Mouse (Mus musculus) adrenal gland, adult 18-20 months (tissue): ENCODE measurements around the gene Kcnmb2. TPM values are rescaled to one million over a fixed set of nuclear protein-coding genes. Genes with fewer than 3 reads are reported as not detected.

ENCODE experiments used
- DNase-seq, 2 experiments: peaks; one replicate each; pipeline ENCODE4 v3.0.0; 2021 to 2022; ENCODE audit warnings: low spot score in 2 of 2
- total RNA-seq, 2 experiments: library from RNA; stranded (reverse); gene quantifications; 1 replicate in 1 of 2; 2 replicates in 1 of 2; pipeline ENCODE4 v1.2.3; 2021

The Kcnmb2 gene
- total RNA-seq, 2 experiments from 2014 or later: 5.0 to 7.5 TPM

- DNase-seq: no peak
Measured at GRCm38 (mm10) chr3:32130696-32131095, 228.4 kb downstream of the Kcnmb2 start.

- no peak for DNase-seq
Measured at GRCm38 (mm10) chr3:32132395-32133004, 230.2 kb downstream of the Kcnmb2 start.

- no peak for DNase-seq
Measured at GRCm38 (mm10) chr3:32144194-32144593, 241.9 kb downstream of the Kcnmb2 start.

GRCm38 (mm10) chr3:32144655-32145054 is 242.3 kb downstream of the Kcnmb2 start:
- no peak for DNase-seq

- DNase-seq: no peak
Measured at GRCm38 (mm10) chr3:32147739-32148138, 245.4 kb downstream of the Kcnmb2 start.

- DNase-seq: no peak
Measured at GRCm38 (mm10) chr3:32149851-32150570, 247.7 kb downstream of the Kcnmb2 start.

- DNase-seq: no peak
Measured at GRCm38 (mm10) chr3:32180519-32180918, 278.2 kb downstream of the Kcnmb2 start.

GRCm38 (mm10) chr3:32185855-32186522 is 283.7 kb downstream of the Kcnmb2 start:
- no peak for DNase-seq

GRCm38 (mm10) chr3:32188521-32188920 is 286.2 kb downstream of the Kcnmb2 start:
- peak; percentile 44 to 60 for DNase-seq

- DNase-seq: no peak
Measured at GRCm38 (mm10) chr3:32188955-32189354, 286.6 kb downstream of the Kcnmb2 start.

- no peak for DNase-seq
Measured at GRCm38 (mm10) chr3:32189956-32190355, 287.6 kb downstream of the Kcnmb2 start.

GRCm38 (mm10) chr3:32194014-32194413 is 291.7 kb downstream of the Kcnmb2 start:
- DNase-seq: no peak

- no peak for DNase-seq
Measured at GRCm38 (mm10) chr3:32226755-32227154, 324.4 kb downstream of the Kcnmb2 start.

- no peak for DNase-seq
Measured at GRCm38 (mm10) chr3:32236766-32237165, 334.5 kb downstream of the Kcnmb2 start.
